Mouse (Mus musculus): ENCODE data around the gene Tas2r134.

Gene Tas2r134

GRCm38 (mm10) chr2:51652086-51652485 lies 24.8 kb downstream of the Tas2r134 start:
- no peak for DNase-seq (ENCODE audit: low spot score in 2 of 2)

DNA sequence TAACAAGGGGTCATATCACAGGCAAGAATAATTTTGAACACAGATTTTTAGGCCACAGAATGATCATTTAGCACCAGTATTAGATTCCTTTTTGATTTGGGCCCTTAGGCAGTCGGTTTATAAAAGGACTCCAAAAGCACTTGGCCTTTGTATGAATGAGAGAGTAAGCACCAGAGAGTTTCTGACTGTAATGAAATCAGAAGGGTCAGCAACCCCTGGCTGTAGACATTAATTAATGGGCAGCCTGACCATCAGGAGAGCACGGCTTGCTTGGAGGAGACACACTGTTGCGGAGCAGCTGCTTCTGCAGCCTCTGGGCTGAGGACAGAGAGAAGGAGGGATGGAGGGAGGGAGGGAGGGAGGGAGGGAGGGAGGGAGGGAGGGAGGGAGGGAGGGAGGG lies 30.4 kb downstream of the Tas2r134 start:
- DNase-seq (ENCODE audit: low spot score in 2 of 2), result no peak

DNA sequence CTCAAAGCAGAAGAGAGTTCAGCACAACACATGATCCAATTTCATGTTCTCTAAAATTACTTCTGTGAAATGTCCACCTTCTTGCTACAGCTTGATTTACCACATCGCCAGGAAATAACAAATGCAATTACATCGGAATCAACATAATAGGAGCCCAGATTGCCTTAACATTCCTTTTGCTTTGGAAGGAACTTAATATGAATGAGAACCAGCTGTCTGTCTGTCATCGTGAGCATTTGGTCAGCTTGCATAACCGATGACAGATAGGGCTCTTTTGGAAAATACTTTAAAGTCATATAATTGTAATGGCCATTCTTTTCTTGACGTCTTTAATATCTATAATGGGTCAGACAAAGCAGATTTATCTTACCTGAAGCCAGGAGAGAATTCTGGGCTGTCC lies 31.0 kb downstream of the Tas2r134 start:
- DNase-seq (ENCODE audit: low spot score in 2 of 2), result no peak

GRCm38 (mm10) chr2:51674321-51674720 lies 47.0 kb downstream of the Tas2r134 start:
- no peak for DNase-seq (ENCODE audit: low spot score in 2 of 2)

Measured in spleen, postnatal 36 days (tissue).